Mouse (Mus musculus): Measurements from ENCODE around the gene Rnf216. TPM values are rescaled to one million over a fixed set of nuclear protein-coding genes. Genes with fewer than 3 reads are reported as not detected.

The Rnf216 gene
- polyA plus RNA-seq, 1 experiment from 2014 or later = 48.0 TPM

DNA sequence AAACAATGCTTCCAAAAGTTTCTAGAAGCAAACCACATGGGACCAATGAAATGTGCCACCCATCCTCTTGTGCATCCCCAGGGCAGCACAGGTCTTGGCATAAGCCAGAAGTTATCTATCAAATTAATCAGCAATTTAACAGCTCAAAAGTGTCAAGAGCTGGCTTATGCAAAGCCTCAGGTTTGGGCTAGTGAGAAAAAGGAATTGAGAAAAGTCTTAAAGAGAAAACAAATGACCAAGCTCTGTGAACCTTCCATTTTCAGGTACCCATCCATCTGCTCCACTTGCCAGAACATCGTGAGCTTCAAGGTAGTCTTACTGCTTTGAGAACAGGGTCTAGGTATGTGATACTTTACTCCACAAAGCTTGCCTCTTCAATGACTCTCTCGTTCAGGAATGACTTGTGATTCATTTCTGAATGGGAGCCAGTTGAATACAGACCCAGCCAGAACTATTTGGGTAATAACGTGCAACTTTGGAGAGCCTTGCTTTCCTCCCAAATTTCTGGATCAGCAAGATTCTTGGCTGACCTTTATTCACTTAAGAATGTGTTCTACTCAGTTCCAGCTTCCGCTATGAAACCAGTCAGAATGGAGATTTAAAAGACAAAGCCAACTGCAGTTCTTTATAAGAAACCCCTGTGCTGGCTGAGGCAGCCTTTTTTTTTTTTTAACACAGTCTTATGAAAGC lies 56.5 kb downstream of the Rnf216 start:
- ChIA-PET POLR2A (interaction anchor here (0.6 to 3.1 kb wide), 6 partner anchors 8 to 127 kb away, joined by 3 to 16 read pairs (median 4); no protein-coding TSS in a partner anchor), CTCF (interaction anchor here (1.4 to 2.2 kb wide), 4 partner anchors 8 to 121 kb away, joined by 5 to 17 read pairs (median 6); no protein-coding TSS in a partner anchor)
- no peak for DNase-seq (ENCODE audit: low read depth, low spot score)
- in situ Hi-C loops (cut with MboI; ENCODE audit: low pct_unique_long_range_greater_than_20kb) = no loop called here
- TF ChIP-seq CTCF (IDR thresholded peaks at IDR 0.05) = no peak
- ATAC-seq = peak; percentile 24
- no peaks in the 10 kb centered on the region for H3K27me3 ChIP-seq

GRCm38 (mm10) chr5:143055501-143056125 lies 57.2 kb downstream of the Rnf216 start:
- TF ChIP-seq CTCF (IDR thresholded peaks at IDR 0.05) = no peak
- CTCF ChIA-PET = interaction anchor here (1.4 to 2.2 kb wide), 4 partner anchors 7 to 120 kb away, joined by 5 to 17 read pairs (median 6); no protein-coding TSS in a partner anchor
- POLR2A ChIA-PET = interaction anchor here (0.6 to 3.1 kb wide), 9 partner anchors 8 to 399 kb away, joined by 3 to 16 read pairs (median 3); no protein-coding TSS in a partner anchor
- H3K27me3 ChIP-seq = no peaks in the 10 kb centered on the region
- in situ Hi-C loops (cut with MboI; ENCODE audit: low pct_unique_long_range_greater_than_20kb) = no loop called here
- DNase-seq (ENCODE audit: low read depth, low spot score) = no peak
- ATAC-seq = no peak

- POLR2A ChIA-PET = interaction anchor here (0.8 to 1.8 kb wide), 3 partner anchors 10 to 149 kb away, joined by 4 to 13 read pairs (median 4); no protein-coding TSS in a partner anchor
- peak; percentile 28 for TF ChIP-seq CTCF (IDR thresholded peaks at IDR 0.05)
- CTCF ChIA-PET = interaction anchor here (0.9 to 2.4 kb wide), 5 partner anchors 12 to 150 kb away, joined by 3 to 10 read pairs (median 8); no protein-coding TSS in a partner anchor
- in situ Hi-C loops (cut with MboI; ENCODE audit: low pct_unique_long_range_greater_than_20kb) = no loop called here
- ATAC-seq = no peak
- H3K27me3 ChIP-seq = no peaks in the 10 kb centered on the region
- no peak for DNase-seq (ENCODE audit: low read depth, low spot score)
These were observed 58.1 kb downstream of the Rnf216 start for GRCm38 (mm10) chr5:143054703-143055102.

GRCm38 (mm10) chr5:143053132-143053972 lies 59.4 kb downstream of the Rnf216 start:
- TF ChIP-seq CTCF (IDR thresholded peaks at IDR 0.05) = peak; percentile 41

DNA sequence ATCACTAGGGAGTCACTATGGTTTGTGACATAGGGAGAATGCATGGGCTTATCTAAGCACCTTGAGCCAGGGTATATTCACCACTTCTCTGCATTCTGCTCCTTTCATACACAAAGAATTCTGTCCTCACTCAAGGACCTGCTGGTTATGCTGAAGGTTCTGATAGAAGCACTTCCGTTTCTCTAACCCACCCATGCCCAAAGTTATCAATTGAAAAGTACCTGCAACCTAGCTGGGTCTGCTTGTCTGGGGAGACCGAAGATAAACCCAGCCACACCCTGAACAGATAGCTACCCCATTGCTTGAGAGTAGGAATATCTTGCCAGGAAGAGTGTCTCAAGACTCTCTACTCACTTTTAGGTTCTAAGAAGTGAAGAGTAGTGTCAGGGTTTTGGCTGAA lies 60.1 kb downstream of the Rnf216 start:
- POLR2A ChIA-PET = interaction anchor here (1.8 kb wide), 1 partner anchor 12 kb away, joined by 13 read pairs; no protein-coding TSS in a partner anchor
- CTCF ChIA-PET = interaction anchor here (1.0 to 2.4 kb wide), 9 partner anchors 8 to 121 kb away, joined by 3 to 10 read pairs (median 4); no protein-coding TSS in a partner anchor
- DNase-seq (ENCODE audit: low read depth, low spot score) (no peak), ATAC-seq (no peak)
- H3K27me3 ChIP-seq = no peaks in the 10 kb centered on the region
- in situ Hi-C loops (cut with MboI; ENCODE audit: low pct_unique_long_range_greater_than_20kb) = no loop called here
- TF ChIP-seq CTCF (IDR thresholded peaks at IDR 0.05) = no peak

More at GRCm38 (mm10) chr5:143053132-143053972, 59.4 kb downstream of the Rnf216 start:
- in situ Hi-C loops (cut with MboI; ENCODE audit: low pct_unique_long_range_greater_than_20kb) = no loop called here
- no peak for DNase-seq (ENCODE audit: low read depth, low spot score)
- CTCF ChIA-PET = interaction anchor here (0.7 to 2.4 kb wide), 13 partner anchors 9 to 174 kb away, joined by 3 to 10 read pairs (median 4); no protein-coding TSS in a partner anchor
- POLR2A ChIA-PET = interaction anchor here (0.8 to 1.8 kb wide), 5 partner anchors 11 to 232 kb away, joined by 3 to 13 read pairs (median 4); no protein-coding TSS in a partner anchor
- no peaks in the 10 kb centered on the region for H3K27me3 ChIP-seq
- ATAC-seq = peak; percentile 60

- no peaks in the 10 kb centered on the region for H3K27me3 ChIP-seq
- in situ Hi-C loops (cut with MboI; ENCODE audit: low pct_unique_long_range_greater_than_20kb) = no loop called here
- TF ChIP-seq CTCF (IDR thresholded peaks at IDR 0.05) = no peak
- ChIA-PET POLR2A (interaction anchor here (1.3 kb wide), 1 partner anchor 149 kb away, joined by 3 read pairs; no protein-coding TSS in a partner anchor), CTCF (interaction anchor here (1.0 kb wide), 2 partner anchors 12 to 14 kb away, joined by 3 read pairs; no protein-coding TSS in a partner anchor)
- no peak for ATAC-seq
- DNase-seq (ENCODE audit: low read depth, low spot score) = no peak
These were observed 60.9 kb downstream of the Rnf216 start for GRCm38 (mm10) chr5:143051851-143052250.

DNA sequence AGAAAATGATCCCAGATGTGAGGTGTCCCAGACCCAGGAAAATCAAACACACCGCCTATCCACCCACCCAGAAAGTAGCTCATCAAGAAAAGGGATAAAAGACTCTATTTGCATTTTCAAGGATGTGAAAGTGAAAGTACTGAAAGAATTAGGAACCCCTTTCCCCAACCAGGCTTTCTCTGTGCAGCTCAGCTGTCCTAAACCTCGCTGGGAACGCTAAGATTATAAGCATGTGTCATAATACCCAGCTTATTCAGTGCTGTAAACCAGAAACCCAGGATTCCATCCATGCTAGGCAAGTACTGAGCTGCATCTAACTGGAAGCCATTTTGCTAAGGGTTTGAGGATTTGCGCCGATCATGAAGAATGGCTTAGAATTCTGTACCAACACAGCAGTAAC lies 62.5 kb downstream of the Rnf216 start:
- no peak for TF ChIP-seq CTCF (IDR thresholded peaks at IDR 0.05)
- in situ Hi-C loops (cut with MboI; ENCODE audit: low pct_unique_long_range_greater_than_20kb) = no loop called here
- POLR2A ChIA-PET = interaction anchor here (0.8 to 1.2 kb wide), 2 partner anchors 89 to 231 kb away, joined by 3 read pairs; no protein-coding TSS in a partner anchor
- no peak for DNase-seq (ENCODE audit: low read depth, low spot score)
- H3K27me3 ChIP-seq = no peaks in the 10 kb centered on the region
- CTCF ChIA-PET = interaction anchor here (0.7 to 2.6 kb wide), 7 partner anchors 9 to 122 kb away, joined by 3 to 12 read pairs (median 4); no protein-coding TSS in a partner anchor
- no peak for ATAC-seq

- H3K27me3 ChIP-seq = no peaks in the 10 kb centered on the region
- in situ Hi-C loops (cut with MboI; ENCODE audit: low pct_unique_long_range_greater_than_20kb) = no loop called here
- ChIA-PET CTCF (interaction anchor here (0.7 to 2.6 kb wide), 6 partner anchors 9 to 121 kb away, joined by 3 to 12 read pairs (median 4); no protein-coding TSS in a partner anchor), POLR2A (interaction anchor here (0.6 to 1.2 kb wide), 3 partner anchors 89 to 231 kb away, joined by 3 read pairs; no protein-coding TSS in a partner anchor)
- no peak for ATAC-seq
- DNase-seq (ENCODE audit: low read depth, low spot score) = no peak
- no peak for TF ChIP-seq CTCF (IDR thresholded peaks at IDR 0.05)
These were observed 63.0 kb downstream of the Rnf216 start for GRCm38 (mm10) chr5:143049746-143050145.

- ATAC-seq = no peak
These were observed 63.8 kb downstream of the Rnf216 start for GRCm38 (mm10) chr5:143049013-143049385.

More at GRCm38 (mm10) chr5:143049013-143049385, 63.8 kb downstream of the Rnf216 start:
- ChIA-PET POLR2A (interaction anchor here (1.1 to 2.4 kb wide), 3 partner anchors 8 to 11 kb away, joined by 3 to 16 read pairs (median 3); no protein-coding TSS in a partner anchor), CTCF (interaction anchor here (1.2 to 3.9 kb wide), 7 partner anchors 7 to 102 kb away, joined by 3 to 22 read pairs (median 6); no protein-coding TSS in a partner anchor)
- in situ Hi-C loops (cut with MboI; ENCODE audit: low pct_unique_long_range_greater_than_20kb) = no loop called here
- TF ChIP-seq CTCF (IDR thresholded peaks at IDR 0.05) = no peak
- H3K27me3 ChIP-seq = no peaks in the 10 kb centered on the region
- DNase-seq (ENCODE audit: low read depth, low spot score) = no peak
